Mouse (Mus musculus): ENCODE measurements around the gene Prkcd.

DNA sequence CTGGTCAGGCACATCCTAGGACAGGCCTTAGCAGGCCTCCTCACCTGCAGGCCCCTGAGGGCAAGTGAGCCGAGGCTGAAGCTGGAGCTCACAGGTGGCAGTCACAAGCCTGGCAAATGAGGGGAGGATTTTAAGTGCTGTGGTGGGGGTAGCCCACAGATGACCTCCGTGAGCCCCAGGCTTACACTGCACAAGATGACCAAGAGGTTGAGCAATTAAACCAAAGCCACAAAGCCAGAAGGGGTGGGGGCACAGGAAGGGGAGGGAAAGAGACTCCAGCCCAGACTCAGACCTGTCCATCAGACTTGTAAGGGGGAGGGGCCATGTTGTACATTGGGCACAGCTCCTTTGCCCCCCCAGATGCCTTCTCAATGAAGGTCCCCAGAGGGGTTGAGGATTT, 9.3 kb downstream of the Prkcd start:
- TF ChIP-seq TAL1 (IDR thresholded peaks at IDR 0.05; ENCODE audit: low read length) (no peak), GATA1 (IDR thresholded peaks at IDR 0.05; ENCODE audit: low read length) (no peak)

Data from erythroblast, embryonic 14.5 days (primary cell).